Mouse (Mus musculus): Measurements from ENCODE around the gene Nav2.

Nav2 gene

GRCm38 (mm10) chr7:49010739-49011138 is 102.2 kb downstream of the Nav2 start:
- DNase-seq, result no peak

GRCm38 (mm10) chr7:49012027-49012426 is 103.5 kb downstream of the Nav2 start:
- DNase-seq, result no peak

- DNase-seq, result no peak
These were observed 106.0 kb downstream of the Nav2 start for GRCm38 (mm10) chr7:49014480-49014879.

GRCm38 (mm10) chr7:49015297-49015696 is 106.8 kb downstream of the Nav2 start:
- no peak for DNase-seq

- no peak for DNase-seq
These were observed 107.6 kb downstream of the Nav2 start for GRCm38 (mm10) chr7:49016088-49016487.

GRCm38 (mm10) chr7:49017794-49018193 is 109.3 kb downstream of the Nav2 start:
- no peak for DNase-seq

- DNase-seq, result no peak
These were observed 110.0 kb downstream of the Nav2 start for GRCm38 (mm10) chr7:49018478-49018914.

- no peak for DNase-seq
These were observed 116.7 kb downstream of the Nav2 start for GRCm38 (mm10) chr7:49025026-49025815.

- DNase-seq, result no peak
These were observed 117.5 kb downstream of the Nav2 start for GRCm38 (mm10) chr7:49025991-49026390.

GRCm38 (mm10) chr7:49026466-49026865 is 118.0 kb downstream of the Nav2 start:
- no peak for DNase-seq

GRCm38 (mm10) chr7:49029282-49030012 is 120.9 kb downstream of the Nav2 start:
- DNase-seq, result no peak

- DNase-seq, result no peak
These were observed 123.7 kb downstream of the Nav2 start for GRCm38 (mm10) chr7:49032216-49032615.

GRCm38 (mm10) chr7:49034253-49034652 is 125.7 kb downstream of the Nav2 start:
- DNase-seq, result no peak

GRCm38 (mm10) chr7:49040163-49040562 is 131.6 kb downstream of the Nav2 start:
- DNase-seq, result no peak

GRCm38 (mm10) chr7:49041334-49042070 is 133.0 kb downstream of the Nav2 start:
- DNase-seq, result no peak

- DNase-seq, result no peak
These were observed 137.2 kb downstream of the Nav2 start for GRCm38 (mm10) chr7:49045499-49046346.

- DNase-seq, result no peak
These were observed 138.0 kb downstream of the Nav2 start for GRCm38 (mm10) chr7:49046347-49046989.

- peak; percentile 91 for DNase-seq
These were observed 138.8 kb downstream of the Nav2 start for GRCm38 (mm10) chr7:49047336-49047735.

- no peak for DNase-seq
These were observed 144.5 kb downstream of the Nav2 start for GRCm38 (mm10) chr7:49052871-49053618.

- DNase-seq, result peak; percentile 91
These were observed 146.8 kb downstream of the Nav2 start for GRCm38 (mm10) chr7:49055273-49055672.

Data from heart, adult 11 months (tissue).